Mouse (Mus musculus) fat pad, adult 2 months (tissue): ENCODE results near the gene Itga9.

Experiments
- DNase-seq: peaks from one replicate; pipeline ENCODE4 v3.0.0-alpha.2; 2011; ENCODE audit warnings: low read depth, low spot score; ENCODE audit errors: extremely low read depth

Gene Itga9

GRCm38 (mm10) chr9:118913048-118913447 is 306.6 kb downstream of the Itga9 start:
- no peak for DNase-seq

- DNase-seq = no peak
Measured at GRCm38 (mm10) chr9:118913613-118914012, 307.1 kb downstream of the Itga9 start.

GRCm38 (mm10) chr9:118914589-118914988 is 308.1 kb downstream of the Itga9 start:
- no peak for DNase-seq

GRCm38 (mm10) chr9:118915290-118915689 is 308.8 kb downstream of the Itga9 start:
- no peak for DNase-seq

GRCm38 (mm10) chr9:118919672-118920186 is 313.2 kb downstream of the Itga9 start:
- DNase-seq = no peak

GRCm38 (mm10) chr9:118920798-118921515 is 314.5 kb downstream of the Itga9 start:
- no peak for DNase-seq

- no peak for DNase-seq
Measured at GRCm38 (mm10) chr9:118921926-118922325, 315.4 kb downstream of the Itga9 start.

- no peak for DNase-seq
Measured at GRCm38 (mm10) chr9:118924554-118925085, 318.1 kb downstream of the Itga9 start.

- no peak for DNase-seq
Measured at GRCm38 (mm10) chr9:118925286-118926110, 319.0 kb downstream of the Itga9 start.

- no peak for DNase-seq
Measured at GRCm38 (mm10) chr9:118926111-118926650, 319.7 kb downstream of the Itga9 start, which contains the start of gene Ctdspl. Gene Ctdspl, plus strand, starts transcription at chr9:118926453.

- no peak for DNase-seq
Measured at GRCm38 (mm10) chr9:118926688-118927321, 320.3 kb downstream of the Itga9 start.

GRCm38 (mm10) chr9:118927501-118927900 is 321.0 kb downstream of the Itga9 start:
- DNase-seq = no peak

GRCm38 (mm10) chr9:118928007-118928406 is 321.5 kb downstream of the Itga9 start:
- DNase-seq = no peak

- no peak for DNase-seq
Measured at GRCm38 (mm10) chr9:118928656-118929055, 322.2 kb downstream of the Itga9 start.

GRCm38 (mm10) chr9:118930611-118931010 is 324.1 kb downstream of the Itga9 start:
- no peak for DNase-seq

- no peak for DNase-seq
Measured at GRCm38 (mm10) chr9:118933800-118934199, 327.3 kb downstream of the Itga9 start.

- no peak for DNase-seq
Measured at GRCm38 (mm10) chr9:118934319-118934718, 327.8 kb downstream of the Itga9 start.

GRCm38 (mm10) chr9:118935098-118935497 is 328.6 kb downstream of the Itga9 start:
- DNase-seq = no peak

- DNase-seq = no peak
Measured at GRCm38 (mm10) chr9:118936071-118936470, 329.6 kb downstream of the Itga9 start.

- DNase-seq = no peak
Measured at GRCm38 (mm10) chr9:118937515-118937914, 331.0 kb downstream of the Itga9 start.

GRCm38 (mm10) chr9:118939410-118939809 is 332.9 kb downstream of the Itga9 start:
- no peak for DNase-seq
